Mouse (Mus musculus) ES-E14 (cell line): Measurements from ENCODE around the gene Pole2.

Experiments
- CHD2 ChIP-seq: IDR thresholded peaks from 2 replicates; pipeline ENCODE4 v1.6.1; 2014; ENCODE audit warnings: mild to moderate bottlenecking, low read depth, low read length, inconsistent platforms
- HCFC1 ChIP-seq: IDR thresholded peaks from 2 replicates; pipeline ENCODE4 v1.6.1; 2012; ENCODE audit warnings: low read length, inconsistent platforms, borderline replicate concordance; ENCODE audit not compliant: insufficient read depth
- MAFK ChIP-seq: IDR thresholded peaks from 2 replicates; pipeline ENCODE4 v1.6.1; 2014; ENCODE audit warnings: mild to moderate bottlenecking, low read depth, low read length, inconsistent platforms; ENCODE audit not compliant: insufficient read depth
- ZC3H11A ChIP-seq: IDR thresholded peaks from 2 replicates; pipeline ENCODE4 v1.6.1; 2012; ENCODE audit warnings: low read depth, mild to moderate bottlenecking, inconsistent platforms, low read length, borderline replicate concordance
- ZNF384 ChIP-seq: IDR thresholded peaks from 2 replicates; pipeline ENCODE4 v1.6.1; 2012; ENCODE audit warnings: low read depth, low read length, inconsistent platforms

GRCm38 (mm10) chr12:69240876-69241275 is 12.9 kb upstream of the Pole2 start, which contains the start of gene Klhdc1:
- TF ChIP-seq CHD2 (no peak), MAFK (no peak), HCFC1 (no peak), ZNF384 (no peak), ZC3H11A (no peak)
